Mouse (Mus musculus) embryonic facial prominence, embryonic 11.5 days (tissue): ENCODE data around the gene Meox1. TPM values are rescaled to one million over a fixed set of nuclear protein-coding genes. Genes with fewer than 3 reads are reported as not detected.
A peak's percentile ranks its signal among the peaks of the same experiment; 100 is the strongest.

Experiments
- ATAC-seq: fragments of 200-750 bp; cut with Nextera tagmentation; replicated peaks from 2 replicates; pipeline ENCODE4 v1.8.0; 2017; ENCODE audit warnings: low read depth; ENCODE audit not compliant: insufficient number of reproducible peaks, low FRiP score, low TSS enrichment
- DNase-seq: peaks from one replicate; pipeline ENCODE4 v3.0.0-alpha.2; 2015; ENCODE audit warnings: low spot score
- H3K27ac ChIP-seq: fragments of 300-500 bp; sonication (generic); replicated peaks from 2 replicates; pipeline ENCODE4 v1.5.1; 2014; ENCODE audit warnings: mild to moderate bottlenecking, low read depth, low read length, control low read depth
- H3K27me3 ChIP-seq: fragments of 300-500 bp; sonication (generic); 2 replicates; pipeline ENCODE4 v1.6.1; 2014; ENCODE audit warnings: mild to moderate bottlenecking, low read length, moderate library complexity, mixed read lengths; ENCODE audit not compliant: control insufficient read depth, insufficient read depth
- H3K36me3 ChIP-seq: fragments of 300-500 bp; sonication (generic); replicated peaks from 2 replicates; pipeline ENCODE4 v1.6.1; 2014; ENCODE audit warnings: low read depth, mild to moderate bottlenecking, low read length, moderate library complexity, mixed read lengths; ENCODE audit not compliant: control insufficient read depth, insufficient read depth
- H3K4me1 ChIP-seq: fragments of 300-500 bp; sonication (generic); 2 replicates; pipeline ENCODE4 v1.6.1; 2014; ENCODE audit warnings: low read length, mixed read lengths; ENCODE audit not compliant: control insufficient read depth, insufficient read depth
- H3K4me2 ChIP-seq: fragments of 300-500 bp; sonication (generic); 2 replicates; pipeline ENCODE4 v1.6.1; 2014; ENCODE audit warnings: low read depth, mild to moderate bottlenecking, control low read depth, low read length, moderate library complexity
- H3K4me3 ChIP-seq: fragments of 300-500 bp; sonication (generic); 2 replicates; pipeline ENCODE4 v1.5.1; 2014; ENCODE audit warnings: low read depth, low read length, control low read depth
- H3K9ac ChIP-seq: fragments of 300-500 bp; sonication (generic); replicated peaks from 2 replicates; pipeline ENCODE4 v1.6.1; 2014; ENCODE audit warnings: mild to moderate bottlenecking, control low read depth, low read length
- H3K9me3 ChIP-seq: fragments of 300-500 bp; sonication (generic); replicated peaks from 2 replicates; pipeline ENCODE4 v1.6.1; 2016; ENCODE audit warnings: mild to moderate bottlenecking, low read length, inconsistent platforms, mixed read lengths; ENCODE audit not compliant: control insufficient read depth
- WGBS: fragments of 180-500 bp; shearing (Covaris S2); extraction: QIAGEN DNeasy Blood & Tissue Kit; methylation state at CpG from one replicate; pipeline ENCODE4 v1.1.7; 2014; 5-methylcytosine and 5-hydroxymethylcytosine counted together
- polyA plus RNA-seq: library from polyadenylated mRNA; unstranded; fragments of >200 nt; fragmentation: Nextera tagmentation; extraction: Ambion mirVana; gene quantifications from 2 replicates; pipeline ENCODE4 v1.2.1, GENCODE M21; 2014

Meox1 gene
- polyA plus RNA-seq, 1 experiment from 2014 or later: 6.0 TPM

GRCm38 (mm10) chr11:101893560-101893959 is 614 bp downstream of the Meox1 start:
- no peak overlapping the region for H3K4me3 ChIP-seq
- no peaks in the 10 kb centered on the region for H3K36me3 ChIP-seq
- no peak for DNase-seq
- H3K4me2 ChIP-seq: no peak overlapping the region
- no peak for ATAC-seq
- WGBS: 27% methylated on average over 15 of the region's 15 CpGs
- H3K9me3 ChIP-seq: no peaks in the 10 kb centered on the region
- no peaks in the 10 kb centered on the region for H3K27me3 ChIP-seq
- no peak overlapping the region for H3K27ac ChIP-seq
- H3K4me1 ChIP-seq: peaks cover 9% of the 10 kb centered on the region
- 0 out of 2 replicates have a peak overlapping the region, but pooled peaks have one; percentile 19 for H3K9ac ChIP-seq

- ATAC-seq (no peak), DNase-seq (peak; percentile 54)
- H3K4me3 ChIP-seq: no peak overlapping the region
- H3K9ac ChIP-seq: peak overlapping the region; percentile 46; the same call in 1 of the 2 replicates
- peaks cover 9% of the 10 kb centered on the region for H3K4me1 ChIP-seq
- H3K4me2 ChIP-seq: peak overlapping the region; percentile 19; the same call in 1 of the 2 replicates
- WGBS: 25% methylated on average over 11 of the region's 11 CpGs
- no peaks in the 10 kb centered on the region for H3K9me3 ChIP-seq
- H3K27ac ChIP-seq: no peak overlapping the region
- no peaks in the 10 kb centered on the region for H3K27me3 ChIP-seq
- H3K36me3 ChIP-seq: no peaks in the 10 kb centered on the region
Observed at GRCm38 (mm10) chr11:101891451-101891850, 2.7 kb downstream of the Meox1 start.

GRCm38 (mm10) chr11:101889781-101890180 is 4.4 kb downstream of the Meox1 start:
- ATAC-seq (no peak), DNase-seq (peak; percentile 55)
- Histone ChIP-seq H3K36me3 (no peaks in the 10 kb centered on the region), H3K4me3 (peak overlapping the region; percentile 14), H3K9ac (peak overlapping the region; percentile 10), H3K9me3 (no peaks in the 10 kb centered on the region), H3K4me2 (peak overlapping the region; percentile 52), H3K4me1 (peaks cover 7% of the 10 kb centered on the region), H3K27me3 (no peaks in the 10 kb centered on the region), H3K27ac (0 out of 2 replicates have a peak overlapping the region, but pooled peaks have one; percentile 13)
- 2% methylated on average over 13 of the region's 13 CpGs for WGBS

- H3K36me3 ChIP-seq: no peaks in the 10 kb centered on the region
- ATAC-seq (no peak), DNase-seq (no peak)
- H3K27ac ChIP-seq: 0 out of 2 replicates have a peak overlapping the region, but pooled peaks have one; percentile 20
- H3K4me2 ChIP-seq: no peak overlapping the region
- no peak overlapping the region for H3K9ac ChIP-seq
- no peak overlapping the region for H3K4me3 ChIP-seq
- H3K27me3 ChIP-seq: no peaks in the 10 kb centered on the region
- peaks cover 7% of the 10 kb centered on the region for H3K4me1 ChIP-seq
- no peaks in the 10 kb centered on the region for H3K9me3 ChIP-seq
- WGBS: 63% methylated on average over 6 of the region's 6 CpGs
Observed at GRCm38 (mm10) chr11:101888820-101889219, 5.4 kb downstream of the Meox1 start.

- WGBS: 79% methylated on average over 12 of the region's 12 CpGs
- no peaks in the 10 kb centered on the region for H3K27me3 ChIP-seq
- no peak overlapping the region for H3K4me3 ChIP-seq
- ATAC-seq (no peak), DNase-seq (no peak)
- no peak overlapping the region for H3K27ac ChIP-seq
- peaks cover 11% of the 10 kb centered on the region for H3K4me1 ChIP-seq
- H3K9me3 ChIP-seq: no peaks in the 10 kb centered on the region
- no peak overlapping the region for H3K4me2 ChIP-seq
- H3K36me3 ChIP-seq: no peaks in the 10 kb centered on the region
- H3K9ac ChIP-seq: no peak overlapping the region
Observed at GRCm38 (mm10) chr11:101886436-101886835, 7.7 kb downstream of the Meox1 start.

GRCm38 (mm10) chr11:101885881-101886319 is 8.3 kb downstream of the Meox1 start:
- Histone ChIP-seq H3K27ac (no peak overlapping the region), H3K27me3 (no peaks in the 10 kb centered on the region), H3K4me1 (peaks cover 9% of the 10 kb centered on the region), H3K36me3 (no peaks in the 10 kb centered on the region), H3K9ac (no peak overlapping the region), H3K4me3 (no peak overlapping the region), H3K4me2 (no peak overlapping the region), H3K9me3 (no peaks in the 10 kb centered on the region)
- DNase-seq (no peak), ATAC-seq (no peak)
- WGBS: 72% methylated on average over 6 of the region's 6 CpGs

GRCm38 (mm10) chr11:101885232-101885631 is 8.9 kb downstream of the Meox1 start:
- DNase-seq: no peak
- Histone ChIP-seq H3K9ac (no peak overlapping the region), H3K4me3 (no peak overlapping the region), H3K27me3 (no peaks in the 10 kb centered on the region), H3K36me3 (no peaks in the 10 kb centered on the region), H3K4me1 (peaks cover 9% of the 10 kb centered on the region), H3K4me2 (no peak overlapping the region), H3K27ac (no peak overlapping the region), H3K9me3 (no peaks in the 10 kb centered on the region)
- WGBS: 58% methylated on average over 6 of the region's 6 CpGs
- ATAC-seq: no peak

GRCm38 (mm10) chr11:101883911-101884310 is 10.3 kb downstream of the Meox1 start:
- no peak for ATAC-seq
- peaks cover 5% of the 10 kb centered on the region for H3K4me1 ChIP-seq

More at GRCm38 (mm10) chr11:101883911-101884310, 10.3 kb downstream of the Meox1 start:
- Histone ChIP-seq H3K4me3 (no peak overlapping the region), H3K36me3 (no peaks in the 10 kb centered on the region), H3K27ac (no peak overlapping the region), H3K9ac (no peak overlapping the region), H3K9me3 (no peaks in the 10 kb centered on the region), H3K4me2 (no peak overlapping the region), H3K27me3 (no peaks in the 10 kb centered on the region)
- DNase-seq: no peak
- WGBS: 65% methylated on average over 2 of the region's 2 CpGs
